Mouse (Mus musculus) spleen, adult 18-20 months (tissue): ENCODE measurements around the gene Ccdc149.

Experiments
- DNase-seq, 2 experiments: peaks; one replicate each; pipeline ENCODE4 v3.0.0; 2022; ENCODE audit warnings: mixed read lengths in 2 of 2

Ccdc149 gene

GRCm38 (mm10) chr5:52367866-52368840, 103.2 kb downstream of the Ccdc149 start:
- no peak for DNase-seq

GRCm38 (mm10) chr5:52366661-52367060, 104.7 kb downstream of the Ccdc149 start:
- no peak for DNase-seq

- DNase-seq, result no peak
Measured at GRCm38 (mm10) chr5:52365930-52366329, 105.4 kb downstream of the Ccdc149 start.

- DNase-seq, result no peak
Measured at GRCm38 (mm10) chr5:52364521-52364920, 106.8 kb downstream of the Ccdc149 start.

- peak in 1 of 2 experiments; percentile 11 for DNase-seq
Measured at GRCm38 (mm10) chr5:52363468-52364150, 107.7 kb downstream of the Ccdc149 start, which contains the start of gene Sod3. Gene Sod3 (plus strand): TSS chr5:52363791.

GRCm38 (mm10) chr5:52362776-52363467, 108.4 kb downstream of the Ccdc149 start:
- no peak for DNase-seq

GRCm38 (mm10) chr5:52360286-52361049, 110.9 kb downstream of the Ccdc149 start:
- DNase-seq, result no peak

- DNase-seq, result no peak
Measured at GRCm38 (mm10) chr5:52358120-52358519, 113.2 kb downstream of the Ccdc149 start.

GRCm38 (mm10) chr5:52357175-52357754, 114.1 kb downstream of the Ccdc149 start:
- no peak for DNase-seq

- DNase-seq, result no peak
Measured at GRCm38 (mm10) chr5:52355612-52356011, 115.7 kb downstream of the Ccdc149 start.

- DNase-seq, result no peak
Measured at GRCm38 (mm10) chr5:52354441-52354840, 116.9 kb downstream of the Ccdc149 start.

- no peak for DNase-seq
Measured at GRCm38 (mm10) chr5:52352730-52353129, 118.6 kb downstream of the Ccdc149 start.

GRCm38 (mm10) chr5:52351561-52351960, 119.8 kb downstream of the Ccdc149 start:
- DNase-seq, result no peak

- DNase-seq, result no peak
Measured at GRCm38 (mm10) chr5:52350451-52350850, 120.9 kb downstream of the Ccdc149 start.

- DNase-seq, result no peak
Measured at GRCm38 (mm10) chr5:52346890-52347289, 124.4 kb downstream of the Ccdc149 start.

- no peak for DNase-seq
Measured at GRCm38 (mm10) chr5:52339134-52339533, 132.2 kb downstream of the Ccdc149 start.

- DNase-seq, result no peak
Measured at GRCm38 (mm10) chr5:52335590-52335989, 135.7 kb downstream of the Ccdc149 start.

GRCm38 (mm10) chr5:52332120-52332519, 139.2 kb downstream of the Ccdc149 start:
- no peak for DNase-seq
